Mouse (Mus musculus) hindbrain, embryonic 11.5 days (tissue): ENCODE data around the gene Rab36. TPM values are rescaled to one million over a fixed set of nuclear protein-coding genes. Genes with fewer than 3 reads are reported as not detected.

Experiments
- ATAC-seq: fragments of 200-750 bp; cut with Nextera tagmentation; 2 replicates; pipeline ENCODE4 v1.8.0; 2017; ENCODE audit warnings: mild to moderate bottlenecking, moderate TSS enrichment, moderate library complexity; ENCODE audit not compliant: low FRiP score
- DNase-seq: peaks from one replicate; pipeline ENCODE4 v3.0.0-alpha.2; 2015; ENCODE audit warnings: low spot score
- H3K27ac ChIP-seq: fragments of 300-500 bp; sonication (generic); 2 replicates; pipeline ENCODE4 v1.5.1; 2014; ENCODE audit warnings: mild to moderate bottlenecking, low read depth, low read length
- H3K27me3 ChIP-seq: fragments of 300-500 bp; sonication (generic); 2 replicates; pipeline ENCODE4 v1.6.1; 2014; ENCODE audit warnings: mild to moderate bottlenecking, low read length, moderate library complexity, mixed read lengths; ENCODE audit not compliant: control insufficient read depth, insufficient read depth
- H3K36me3 ChIP-seq: fragments of 300-500 bp; sonication (generic); 2 replicates; pipeline ENCODE4 v1.6.1; 2014; ENCODE audit warnings: mild to moderate bottlenecking, low read length, moderate library complexity, mixed read lengths; ENCODE audit not compliant: control insufficient read depth, insufficient read depth
- H3K4me1 ChIP-seq: fragments of 300-500 bp; sonication (generic); replicated peaks from 2 replicates; pipeline ENCODE4 v1.6.1; 2014; ENCODE audit warnings: low read length, mixed read lengths; ENCODE audit not compliant: control insufficient read depth, insufficient read depth
- H3K4me2 ChIP-seq: fragments of 300-500 bp; sonication (generic); replicated peaks from 2 replicates; pipeline ENCODE4 v1.6.1; 2014; ENCODE audit warnings: mild to moderate bottlenecking, low read depth, low read length
- H3K4me3 ChIP-seq: fragments of 300-500 bp; sonication (generic); 2 replicates; pipeline ENCODE4 v1.5.1; 2014; ENCODE audit warnings: low read depth, low read length
- H3K9ac ChIP-seq: fragments of 300-500 bp; sonication (generic); 2 replicates; pipeline ENCODE4 v1.6.1; 2014; ENCODE audit warnings: low read depth, low read length
- H3K9me3 ChIP-seq: fragments of 300-500 bp; sonication (generic); 2 replicates; pipeline ENCODE4 v1.6.1; 2016; ENCODE audit warnings: low read length; ENCODE audit not compliant: control insufficient read depth
- WGBS: fragments of 180-500 bp; shearing (Covaris S2); extraction: QIAGEN DNeasy Blood & Tissue Kit; methylation state at CpG from one replicate; pipeline ENCODE4 v1.1.7; 2014; 5-methylcytosine and 5-hydroxymethylcytosine counted together
- polyA plus RNA-seq: library from polyadenylated mRNA; unstranded; fragments of >200 nt; fragmentation: Nextera tagmentation; extraction: Ambion mirVana; gene quantifications from 2 replicates; pipeline ENCODE4 v1.2.1, GENCODE M21; 2014

The Rab36 gene
- polyA plus RNA-seq, 1 experiment from 2014 or later: 6.8 TPM

- Histone ChIP-seq H3K27ac (no peak overlapping the region), H3K27me3 (no peaks in the 10 kb centered on the region), H3K4me2 (no peak overlapping the region), H3K9ac (no peak overlapping the region), H3K9me3 (no peaks in the 10 kb centered on the region), H3K4me3 (no peak overlapping the region), H3K4me1 (no peaks in the 10 kb centered on the region; the same call in 1 of the 2 replicates), H3K36me3 (no peaks in the 10 kb centered on the region)
- no peak for DNase-seq
- 0 out of 2 replicates have a peak, but pooled peaks have one; percentile 28 for ATAC-seq
- 57% methylated on average over 8 of the region's 8 CpGs for WGBS
These were observed 29.8 kb upstream of the Rab36 start for GRCm38 (mm10) chr10:75006889-75007662.

- no peak overlapping the region for H3K27ac ChIP-seq
- no peak overlapping the region for H3K4me3 ChIP-seq
- ATAC-seq (no peak), DNase-seq (no peak)
- 95% methylated on average over 15 of the region's 15 CpGs for WGBS
- H3K36me3 ChIP-seq: no peaks in the 10 kb centered on the region
- H3K9ac ChIP-seq: no peak overlapping the region
- H3K4me1 ChIP-seq: no peaks in the 10 kb centered on the region; the same call in 1 of the 2 replicates
- H3K27me3 ChIP-seq: no peaks in the 10 kb centered on the region
- no peak overlapping the region for H3K4me2 ChIP-seq
- H3K9me3 ChIP-seq: no peaks in the 10 kb centered on the region
These were observed 26.2 kb upstream of the Rab36 start for GRCm38 (mm10) chr10:75010704-75011103.

- Histone ChIP-seq H3K4me1 (no peaks in the 10 kb centered on the region), H3K27ac (no peak overlapping the region), H3K9ac (no peak overlapping the region), H3K27me3 (no peaks in the 10 kb centered on the region), H3K36me3 (no peaks in the 10 kb centered on the region), H3K9me3 (no peaks in the 10 kb centered on the region), H3K4me3 (no peak overlapping the region), H3K4me2 (no peak overlapping the region)
- no peak for DNase-seq
- ATAC-seq: peak; percentile 15; the same call in 1 of the 2 replicates
- WGBS: 64% methylated on average over 14 of the region's 14 CpGs
These were observed 21.4 kb upstream of the Rab36 start for GRCm38 (mm10) chr10:75015465-75015864.

GRCm38 (mm10) chr10:75016481-75016880 lies 20.4 kb upstream of the Rab36 start:
- no peak for ATAC-seq
- H3K9me3 ChIP-seq: no peaks in the 10 kb centered on the region

GRCm38 (mm10) chr10:75020271-75020670 lies 16.6 kb upstream of the Rab36 start:
- Histone ChIP-seq H3K4me2 (no peak overlapping the region), H3K27me3 (no peaks in the 10 kb centered on the region), H3K9ac (no peak overlapping the region), H3K9me3 (no peaks in the 10 kb centered on the region), H3K4me1 (no peaks in the 10 kb centered on the region), H3K27ac (no peak overlapping the region), H3K4me3 (no peak overlapping the region), H3K36me3 (no peaks in the 10 kb centered on the region)
- ATAC-seq (no peak), DNase-seq (no peak)
- 58% methylated on average over 2 of the region's 2 CpGs for WGBS

More at GRCm38 (mm10) chr10:75016481-75016880, 20.4 kb upstream of the Rab36 start:
- Histone ChIP-seq H3K4me3 (no peak overlapping the region), H3K9ac (no peak overlapping the region), H3K36me3 (no peaks in the 10 kb centered on the region), H3K4me2 (no peak overlapping the region), H3K4me1 (no peaks in the 10 kb centered on the region), H3K27me3 (no peaks in the 10 kb centered on the region), H3K27ac (no peak overlapping the region)
- 86% methylated on average over 4 of the region's 4 CpGs for WGBS
- DNase-seq: no peak

GRCm38 (mm10) chr10:75021138-75021537 lies 15.7 kb upstream of the Rab36 start:
- Histone ChIP-seq H3K4me3 (no peak overlapping the region), H3K27me3 (no peaks in the 10 kb centered on the region), H3K4me2 (no peak overlapping the region), H3K9me3 (no peaks in the 10 kb centered on the region), H3K27ac (no peak overlapping the region), H3K4me1 (no peaks in the 10 kb centered on the region), H3K9ac (no peak overlapping the region), H3K36me3 (no peaks in the 10 kb centered on the region)
- WGBS: 19% methylated on average over 6 of the region's 6 CpGs
- ATAC-seq: peak; percentile 54; the same call in 1 of the 2 replicates
- peak; percentile 86 for DNase-seq

GRCm38 (mm10) chr10:75026491-75026890 lies 10.4 kb upstream of the Rab36 start:
- no peak overlapping the region for H3K9ac ChIP-seq
- no peak overlapping the region for H3K4me2 ChIP-seq
- 66% methylated on average over 8 of the region's 8 CpGs for WGBS
- H3K36me3 ChIP-seq: no peaks in the 10 kb centered on the region
- DNase-seq (no peak), ATAC-seq (no peak)
- no peaks in the 10 kb centered on the region for H3K4me1 ChIP-seq
- H3K27ac ChIP-seq: no peak overlapping the region
- no peak overlapping the region for H3K4me3 ChIP-seq
- no peaks in the 10 kb centered on the region for H3K9me3 ChIP-seq
- H3K27me3 ChIP-seq: no peaks in the 10 kb centered on the region

GRCm38 (mm10) chr10:75028743-75029142 lies 8.1 kb upstream of the Rab36 start:
- no peak for DNase-seq
- no peaks in the 10 kb centered on the region for H3K9me3 ChIP-seq
- H3K4me3 ChIP-seq: no peak overlapping the region
- H3K27ac ChIP-seq: no peak overlapping the region
- H3K36me3 ChIP-seq: no peaks in the 10 kb centered on the region
- no peak overlapping the region for H3K9ac ChIP-seq
- H3K4me1 ChIP-seq: no peaks in the 10 kb centered on the region
- H3K27me3 ChIP-seq: no peaks in the 10 kb centered on the region
- ATAC-seq: no peak
- no peak overlapping the region for H3K4me2 ChIP-seq
- WGBS: 86% methylated on average over 8 of the region's 8 CpGs

GRCm38 (mm10) chr10:75029677-75030076 lies 7.2 kb upstream of the Rab36 start:
- H3K27me3 ChIP-seq: no peaks in the 10 kb centered on the region
- H3K9me3 ChIP-seq: no peaks in the 10 kb centered on the region
- H3K9ac ChIP-seq: no peak overlapping the region
- H3K4me2 ChIP-seq: no peak overlapping the region
- no peak for DNase-seq
- H3K27ac ChIP-seq: no peak overlapping the region
- no peaks in the 10 kb centered on the region for H3K4me1 ChIP-seq
- no peaks in the 10 kb centered on the region for H3K36me3 ChIP-seq
- no peak for ATAC-seq
- no peak overlapping the region for H3K4me3 ChIP-seq
- whole genome bisulfite sequencing: 96% methylated on average over 3 of the region's 3 CpGs
